Mouse (Mus musculus) megakaryocyte, embryonic 14.5 days (primary cell): ENCODE results near the gene Adipoq.

Experiments
- FLI1 ChIP-seq: IDR thresholded peaks from 2 replicates; pipeline ENCODE4 v1.6.1; 2012; ENCODE audit warnings: low read length, inconsistent platforms, mixed read lengths
- GATA1 ChIP-seq: IDR thresholded peaks from 3 replicates; pipeline ENCODE4 v1.6.1; 2012; ENCODE audit warnings: mixed read lengths, low read length, inconsistent platforms, borderline replicate concordance

DNA sequence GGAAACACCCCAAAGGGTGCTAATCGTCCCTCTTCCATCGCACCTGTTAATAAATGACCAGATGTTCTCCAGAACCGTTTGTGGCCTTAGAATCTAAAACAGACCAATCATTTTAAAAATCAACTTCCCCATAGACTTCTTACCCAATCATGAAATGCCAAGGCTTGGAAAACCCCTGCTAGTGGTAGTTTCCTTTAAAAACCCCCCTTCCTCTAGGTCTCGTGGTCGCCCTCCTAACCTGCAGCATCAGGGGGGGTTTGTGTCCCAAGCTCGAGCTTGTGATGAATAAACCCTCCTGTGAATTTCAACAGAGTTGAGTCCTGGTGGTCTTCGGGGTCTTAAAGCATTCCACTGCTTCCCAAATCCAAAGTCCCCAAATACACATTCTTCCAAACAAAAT is 41.6 kb downstream of the Adipoq start:
- TF ChIP-seq GATA1 (no peak), FLI1 (no peak)
